Mouse (Mus musculus) heart, postnatal 4 days (tissue): ENCODE measurements around the gene Ncoa7. TPM values are rescaled to one million over a fixed set of nuclear protein-coding genes. Genes with fewer than 3 reads are reported as not detected.

Experiments
- DNase-seq: peaks from one replicate; pipeline ENCODE4 v3.0.0; 2021
- total RNA-seq, 2 experiments: library from RNA; stranded (reverse); gene quantifications; 2 replicates each; pipeline ENCODE4 v1.2.3; 2021

Gene Ncoa7
- total RNA-seq, 2 experiments from 2014 or later, result 9.2 TPM

DNA sequence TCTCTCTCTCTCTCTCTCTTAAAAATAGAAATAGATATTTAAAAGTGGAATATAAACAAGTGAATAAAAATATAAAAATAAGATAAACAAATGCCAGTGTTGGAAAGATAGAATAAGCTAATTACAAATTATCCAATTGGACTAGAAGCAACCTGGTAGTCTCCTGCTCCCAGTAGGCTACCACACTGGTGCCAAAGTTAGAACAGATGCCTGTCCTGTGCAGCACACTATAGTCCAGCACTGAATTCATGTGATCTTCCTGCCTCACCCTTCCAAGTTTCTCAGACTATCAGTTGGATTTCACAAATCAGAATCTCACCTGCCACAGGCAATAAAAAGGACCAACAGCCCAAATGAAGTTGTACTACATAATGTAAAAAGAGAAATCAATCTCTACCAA is 59.9 kb downstream of the Ncoa7 start:
- no peak for DNase-seq

DNA sequence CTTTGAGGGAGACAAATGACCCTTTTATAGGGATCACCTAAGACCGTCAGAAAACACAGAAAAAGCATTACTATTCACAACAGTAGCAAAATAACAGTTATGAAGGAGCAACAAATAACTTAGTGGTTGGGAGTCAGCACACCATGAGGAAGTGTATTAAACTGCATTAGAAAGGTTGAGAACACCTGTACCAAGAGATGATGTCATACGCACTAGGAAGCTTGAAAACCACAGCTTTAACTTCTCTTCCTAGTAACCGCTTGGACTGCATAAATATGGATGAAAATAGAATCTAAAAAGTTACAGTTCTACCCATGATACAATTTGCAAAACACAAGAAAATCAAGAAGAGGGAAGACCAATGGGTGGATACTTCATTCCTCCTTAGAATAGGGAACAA is 64.7 kb downstream of the Ncoa7 start:
- no peak for DNase-seq

DNA sequence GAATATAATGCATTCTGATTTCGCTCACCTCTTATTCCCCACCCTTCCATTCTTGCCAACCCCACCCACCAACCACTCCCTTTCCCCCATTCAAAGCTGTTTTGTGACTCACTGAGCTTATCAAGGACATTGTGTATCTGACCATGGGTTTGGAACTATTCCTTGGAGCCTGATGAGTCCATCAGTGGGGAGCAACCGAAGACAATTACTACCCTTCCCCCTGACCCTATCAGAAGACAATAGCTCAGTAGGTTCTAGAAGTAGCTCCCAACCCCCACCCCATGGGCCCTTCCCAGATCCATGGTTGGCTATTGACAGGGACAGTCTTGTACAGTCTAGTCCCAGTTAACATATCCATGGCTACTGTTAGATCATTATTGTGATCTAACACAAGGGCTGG is 65.8 kb downstream of the Ncoa7 start:
- no peak for DNase-seq

DNA sequence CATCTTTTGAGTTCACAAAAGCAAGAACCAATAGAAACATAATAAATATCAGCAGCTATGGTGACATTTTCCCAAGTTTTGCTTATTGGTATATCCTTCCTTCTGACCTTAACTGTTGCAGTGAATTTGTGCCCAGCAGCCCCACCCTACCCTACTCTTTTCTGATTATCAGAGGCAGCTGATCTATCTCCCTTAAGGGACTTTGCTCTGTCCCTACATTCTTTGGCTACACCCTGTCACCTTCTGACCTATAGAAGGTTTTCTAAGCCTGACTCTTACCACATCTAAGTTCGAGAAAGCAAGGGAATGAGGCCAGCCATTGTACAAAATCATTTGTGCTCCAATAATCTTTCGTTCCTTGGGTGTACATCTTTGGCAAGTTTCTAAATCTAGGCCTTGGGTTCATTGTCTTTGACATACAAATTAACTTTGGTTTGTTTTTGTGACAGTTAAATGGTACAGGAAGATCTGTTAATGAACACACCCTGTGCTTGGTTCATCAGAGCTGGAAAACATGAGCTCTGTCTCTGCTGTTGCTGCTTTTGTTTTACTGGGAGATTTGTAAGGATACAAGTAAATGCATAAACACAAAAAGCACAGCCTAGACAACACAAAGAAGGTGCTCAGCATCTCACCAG is 69.9 kb downstream of the Ncoa7 start:
- DNase-seq, result no peak

DNA sequence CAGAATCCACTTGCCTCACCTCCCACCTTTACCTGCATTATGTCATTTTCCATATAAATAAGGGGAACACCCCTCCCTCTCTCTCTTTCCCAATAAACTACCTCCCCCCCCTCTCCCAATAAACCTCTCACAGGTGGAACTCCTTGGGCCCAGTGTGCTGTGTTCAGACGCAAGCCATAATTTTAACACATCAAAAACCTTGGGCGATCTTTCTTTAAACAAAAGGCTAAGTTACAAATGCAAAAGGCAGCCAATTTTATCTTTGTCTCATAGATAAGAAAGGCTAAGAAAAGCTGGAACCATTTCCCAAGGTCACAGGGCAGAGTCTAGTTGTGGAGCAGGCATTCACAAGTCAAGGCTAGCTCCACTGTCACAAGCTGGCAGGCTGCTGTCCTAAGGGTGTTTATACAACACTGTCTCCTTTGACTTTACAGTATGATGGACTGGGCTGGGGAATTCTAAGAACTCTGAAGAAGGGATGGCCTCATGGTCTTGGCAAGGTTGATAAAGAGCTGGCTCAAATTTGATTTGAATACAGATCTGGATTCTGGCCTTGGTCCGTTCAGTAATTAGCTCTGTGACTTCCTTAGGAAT is 71.7 kb downstream of the Ncoa7 start:
- no peak for DNase-seq

DNA sequence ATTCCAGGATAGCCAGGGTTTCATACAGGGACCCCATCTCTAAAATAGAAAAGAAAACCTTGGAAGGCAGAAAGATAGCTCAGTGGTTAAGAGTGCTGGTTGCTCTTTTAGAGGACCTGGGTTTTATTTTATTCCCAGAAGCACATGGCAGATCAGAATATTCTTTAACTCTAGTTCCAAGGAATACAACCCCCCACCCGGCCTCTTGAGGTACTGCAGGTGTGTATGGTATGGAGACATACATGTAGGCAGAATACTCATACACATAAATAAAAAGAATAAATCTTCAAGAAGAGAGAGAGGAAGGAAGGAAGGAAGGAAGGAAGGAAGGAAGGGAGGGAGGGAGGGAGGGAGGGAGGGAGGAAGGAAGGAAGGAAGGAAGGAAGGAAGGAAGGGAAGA is 72.3 kb downstream of the Ncoa7 start:
- no peak for DNase-seq

DNA sequence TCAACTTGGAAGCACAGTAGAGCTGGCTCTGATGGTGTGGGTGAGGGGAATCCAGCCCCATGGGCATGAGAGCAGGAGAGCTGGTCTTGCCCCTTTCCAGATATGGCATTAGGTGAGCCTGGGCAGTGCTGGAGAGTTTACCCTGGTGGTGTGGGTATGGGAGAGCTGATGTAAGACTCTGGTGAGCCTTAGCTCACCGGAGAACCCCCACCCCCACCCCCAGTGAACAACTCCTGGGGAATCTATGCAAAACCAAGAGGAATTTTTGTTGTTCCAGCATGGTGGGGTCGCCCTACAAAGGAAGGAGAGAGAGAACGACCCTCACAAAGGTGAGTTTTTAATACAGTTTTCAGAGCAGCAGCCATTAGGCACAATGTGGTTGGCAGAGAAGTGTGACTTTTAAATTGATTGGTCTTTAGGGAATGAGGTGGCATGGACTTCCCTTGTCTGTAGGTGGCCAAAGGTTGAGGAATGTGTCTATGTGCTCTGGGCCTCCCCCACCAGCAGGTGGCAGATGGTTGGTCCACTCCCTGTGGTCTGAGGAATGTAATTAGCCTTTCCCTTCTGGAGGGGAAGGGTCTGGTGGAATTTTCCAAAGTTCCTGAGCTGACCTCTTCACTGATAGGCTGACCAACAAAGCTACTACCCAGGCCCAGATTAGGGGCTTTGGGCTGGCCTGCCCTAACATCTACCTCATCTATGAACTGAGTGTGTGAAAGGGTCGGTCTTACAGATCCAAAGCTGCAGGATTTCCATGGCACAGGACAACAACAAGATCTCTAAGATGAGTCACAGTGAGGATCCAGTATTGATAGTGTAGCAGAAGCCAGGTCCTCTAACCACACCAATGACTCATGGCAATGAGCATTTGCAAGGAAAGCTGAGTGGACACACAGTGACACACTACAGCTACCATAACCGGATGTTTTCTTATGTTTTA is 73.7 kb downstream of the Ncoa7 start:
- no peak for DNase-seq

DNA sequence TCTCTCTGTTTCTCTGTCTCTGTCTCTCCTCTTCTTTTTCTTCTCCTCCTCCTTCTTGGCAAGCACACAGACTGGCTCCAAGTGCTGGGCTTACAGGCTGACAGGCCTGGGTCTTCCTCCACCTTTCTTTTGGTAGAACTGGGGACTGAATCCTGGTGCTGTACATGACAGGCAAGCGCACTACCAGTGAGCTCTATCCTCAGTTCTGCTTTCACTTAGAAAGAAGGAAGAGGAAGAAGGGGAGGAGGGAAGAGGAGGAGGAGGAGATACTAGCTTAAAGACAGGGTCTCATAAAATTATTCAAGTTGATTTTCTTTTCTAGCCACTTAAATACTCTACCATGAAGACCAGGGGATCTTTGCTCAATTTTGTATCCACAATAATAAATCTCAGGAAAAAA is 80.1 kb downstream of the Ncoa7 start:
- DNase-seq, result no peak

DNA sequence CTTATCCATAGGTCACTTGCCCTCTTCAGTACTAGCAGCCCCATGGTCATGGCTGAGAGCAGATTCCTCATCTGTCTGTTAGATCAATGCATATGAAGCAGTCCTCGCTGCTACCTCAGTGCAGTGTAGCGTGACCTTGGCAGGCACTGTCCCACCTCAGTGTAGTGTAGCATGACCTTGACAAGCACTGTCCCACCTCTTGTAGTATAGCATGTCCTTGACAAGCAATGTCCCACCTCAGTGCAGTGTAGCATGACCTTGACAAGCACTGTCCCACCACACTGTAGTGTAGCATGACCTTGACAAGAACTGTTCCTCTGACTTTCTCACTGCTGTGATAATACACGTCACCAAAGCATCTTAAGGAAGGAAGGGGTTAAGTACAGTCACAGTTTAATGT is 82.6 kb downstream of the Ncoa7 start:
- DNase-seq, result no peak

DNA sequence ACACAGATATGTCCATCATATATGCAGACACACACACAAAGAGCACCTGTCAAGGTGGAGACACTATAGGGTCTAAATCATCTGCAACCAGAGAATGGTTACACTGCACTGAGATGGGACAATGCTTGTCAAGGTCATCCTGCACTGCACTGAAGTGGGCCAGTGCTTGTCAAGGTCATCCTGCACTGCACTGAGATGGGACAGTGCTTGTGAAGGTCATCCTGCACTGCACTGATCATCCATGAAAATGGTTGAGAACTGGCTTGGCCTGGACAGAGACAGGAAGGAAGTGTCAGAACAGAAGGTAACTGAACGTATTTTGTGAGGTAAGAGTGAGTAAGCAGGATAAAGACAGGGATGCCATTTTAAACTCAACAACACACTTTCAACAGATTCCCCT is 83.2 kb downstream of the Ncoa7 start:
- DNase-seq, result no peak

DNA sequence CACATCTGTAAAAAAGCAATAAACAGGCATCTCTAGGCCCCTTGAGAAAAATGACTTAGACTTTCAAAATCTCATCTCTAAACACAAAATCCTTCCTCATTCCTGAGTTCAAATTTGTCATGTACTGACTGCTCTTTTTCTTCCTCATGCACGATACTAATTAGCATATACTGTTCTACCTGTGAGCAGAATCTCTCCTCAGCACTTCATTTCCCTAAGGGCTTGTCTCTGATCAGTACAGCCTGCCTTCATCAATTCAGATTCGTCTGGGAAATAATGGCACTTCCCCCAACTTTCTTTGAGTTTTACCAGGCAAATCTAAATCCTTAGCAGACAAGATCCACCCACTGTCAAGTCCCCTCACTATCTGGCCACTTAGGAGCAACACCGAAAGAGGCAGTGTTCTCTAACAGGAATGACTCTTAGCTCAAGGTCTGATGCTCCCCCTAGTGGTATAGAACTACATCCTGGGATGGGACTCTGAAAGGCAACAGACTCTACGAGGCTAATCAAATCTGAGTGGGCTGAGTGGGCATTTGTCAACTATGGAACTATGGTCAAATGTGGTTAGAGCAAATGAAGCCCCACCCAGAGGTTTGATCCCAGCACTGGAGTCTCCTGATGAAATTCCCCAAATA is 84.3 kb downstream of the Ncoa7 start:
- DNase-seq, result peak; percentile 39

DNA sequence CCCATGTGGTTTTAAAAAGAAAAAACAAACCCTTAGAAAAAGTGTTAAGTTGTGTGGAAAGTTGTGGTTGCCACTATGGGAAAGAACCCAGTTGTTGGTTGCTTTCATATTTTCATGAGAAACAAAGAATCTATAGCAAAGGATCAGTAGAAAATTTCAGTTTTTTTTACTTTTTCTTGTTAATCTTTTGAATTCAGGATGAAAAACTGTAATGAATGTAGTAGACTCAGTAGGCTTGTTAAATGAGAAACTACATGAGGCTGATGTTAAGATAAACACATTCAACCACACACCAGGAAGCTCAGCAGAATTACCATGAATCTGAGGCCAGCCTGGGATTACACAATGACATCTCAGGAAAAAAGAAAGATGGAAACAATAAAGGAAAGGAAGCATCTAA is 87.0 kb downstream of the Ncoa7 start:
- no peak for DNase-seq

DNA sequence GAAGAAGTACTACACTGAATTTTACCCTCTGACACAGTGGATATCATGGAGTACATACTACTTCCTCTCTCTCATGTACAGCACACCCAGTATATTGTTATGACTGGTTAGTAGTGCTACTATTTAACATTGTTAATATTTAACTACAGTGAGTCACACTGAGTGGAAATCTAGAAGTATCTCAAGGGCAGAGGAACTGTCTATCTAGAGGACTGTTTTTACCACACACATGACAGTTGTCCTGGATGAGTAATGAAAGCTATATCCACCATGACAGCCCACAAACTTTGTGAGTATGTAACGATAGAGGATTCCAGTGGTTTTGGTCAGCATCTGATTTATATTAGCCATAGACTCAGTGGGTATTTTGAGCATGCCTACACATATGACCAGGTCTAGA is 90.6 kb downstream of the Ncoa7 start:
- DNase-seq, result no peak

DNA sequence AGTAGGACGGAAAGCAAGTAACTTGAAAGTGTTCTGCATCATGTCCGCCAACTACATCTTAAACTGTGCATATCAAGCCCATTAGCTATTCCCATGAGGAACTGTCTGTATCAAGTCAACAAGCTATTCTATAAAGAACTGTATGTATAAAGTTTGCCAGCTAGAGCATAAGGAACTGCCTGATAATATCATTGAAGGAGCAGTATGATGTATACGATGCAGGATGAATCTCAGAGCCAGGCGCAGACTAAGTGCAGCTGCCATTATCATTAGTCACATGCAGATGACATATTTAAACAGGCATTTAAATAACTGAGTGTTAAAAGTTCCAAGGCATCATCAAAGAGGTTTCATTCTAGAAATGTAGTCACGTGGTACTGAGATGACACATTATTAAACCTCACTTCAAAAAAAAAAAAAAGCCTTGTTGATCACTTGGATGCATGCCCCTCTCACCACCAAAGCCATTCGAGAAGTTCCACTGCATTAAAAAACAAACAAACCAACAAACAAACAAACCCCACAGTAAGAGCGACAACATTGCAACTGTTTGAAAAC is 93.2 kb downstream of the Ncoa7 start:
- DNase-seq, result no peak

DNA sequence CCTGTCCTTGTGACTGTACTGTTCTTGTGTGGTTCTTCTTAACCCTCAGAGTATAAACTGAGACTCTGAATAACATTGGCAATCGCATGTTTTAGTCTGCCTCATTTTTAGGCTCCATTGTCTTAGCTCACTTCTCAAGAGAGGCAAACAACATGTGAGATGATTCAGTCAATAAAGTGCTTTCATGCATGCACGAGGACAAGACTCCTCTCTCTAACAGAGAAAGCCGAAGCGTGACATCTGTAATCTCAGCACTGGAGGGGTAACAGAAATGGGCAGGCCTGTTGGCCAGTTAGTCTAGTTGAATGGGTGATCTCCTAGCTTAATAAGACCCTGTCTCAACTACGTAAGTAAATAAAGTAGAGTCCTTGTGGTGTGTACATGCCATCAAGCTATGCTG is 95.1 kb downstream of the Ncoa7 start:
- DNase-seq, result no peak

DNA sequence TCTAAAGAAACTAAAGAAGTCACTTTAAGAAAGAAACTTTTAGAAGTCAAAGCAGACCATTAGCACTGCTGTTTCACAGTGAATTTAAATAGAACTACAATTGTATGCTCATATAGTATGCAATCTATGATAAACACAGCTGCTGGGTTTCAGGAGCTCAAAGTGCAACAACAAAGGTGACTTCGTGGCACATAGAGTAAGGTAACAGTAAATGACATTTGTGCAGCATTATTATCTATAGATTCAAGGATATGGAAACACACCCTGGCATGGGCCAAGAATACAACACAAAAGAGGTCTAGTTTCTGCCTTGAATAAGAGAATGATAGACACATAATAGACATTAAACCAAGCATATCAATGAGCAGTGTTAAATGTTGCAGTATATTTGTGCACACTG is 100.5 kb downstream of the Ncoa7 start:
- no peak for DNase-seq

DNA sequence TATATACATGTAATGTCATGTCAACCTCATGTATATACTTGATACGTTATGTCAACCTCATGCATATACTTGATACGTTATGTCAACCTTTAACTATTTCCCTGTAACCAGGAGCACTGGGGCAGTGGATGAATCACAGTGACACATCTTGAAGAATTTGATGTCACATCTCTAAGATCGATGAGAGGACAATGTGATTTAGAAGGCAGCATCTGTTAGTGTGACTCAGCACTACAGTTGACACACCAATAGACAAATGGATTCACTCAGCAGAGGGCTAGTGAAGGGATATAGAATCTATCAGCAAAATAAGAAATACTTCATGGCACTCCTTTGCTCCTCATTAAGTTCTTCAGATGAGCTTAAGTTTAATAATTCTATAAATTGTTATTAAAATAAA is 116.3 kb downstream of the Ncoa7 start:
- DNase-seq, result no peak

DNA sequence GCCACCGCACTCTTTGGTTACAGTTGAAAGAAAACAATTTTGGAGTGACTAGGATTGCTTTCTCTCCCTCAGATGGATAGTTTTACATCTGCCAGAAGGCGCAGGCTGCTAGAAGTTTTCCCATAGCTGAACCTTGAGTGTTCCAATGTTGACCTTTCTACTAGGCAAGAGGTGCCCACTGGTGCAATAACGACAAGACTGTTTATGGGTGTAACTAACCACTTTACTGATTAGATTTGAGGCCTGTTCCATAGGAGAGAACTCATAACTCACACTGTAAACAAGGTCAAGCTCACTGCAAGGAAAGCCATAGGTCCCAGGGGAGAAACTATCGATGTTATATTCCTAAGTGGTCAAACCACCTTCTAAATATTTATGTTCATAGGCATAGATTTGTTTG is 119.7 kb downstream of the Ncoa7 start:
- DNase-seq, result no peak

DNA sequence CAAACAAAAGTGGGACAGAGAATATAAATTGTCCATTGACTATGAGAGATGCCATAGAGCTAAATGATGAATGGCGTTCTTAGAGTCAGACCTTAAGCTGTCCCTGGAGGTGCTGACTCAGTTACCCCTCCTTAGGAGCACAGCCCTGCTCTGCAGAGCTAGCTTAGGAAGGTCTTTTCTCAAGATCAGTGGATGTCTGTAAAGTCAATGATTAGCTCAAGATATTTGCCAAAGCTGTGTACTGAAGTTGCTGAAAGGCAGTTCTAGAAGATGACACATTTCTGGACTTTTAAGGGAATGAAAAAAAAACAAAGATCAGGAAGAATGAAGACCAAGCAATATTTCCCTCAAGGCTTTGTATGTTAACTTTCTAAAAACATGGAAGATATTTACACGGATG is 123.4 kb downstream of the Ncoa7 start:
- DNase-seq, result no peak

DNA sequence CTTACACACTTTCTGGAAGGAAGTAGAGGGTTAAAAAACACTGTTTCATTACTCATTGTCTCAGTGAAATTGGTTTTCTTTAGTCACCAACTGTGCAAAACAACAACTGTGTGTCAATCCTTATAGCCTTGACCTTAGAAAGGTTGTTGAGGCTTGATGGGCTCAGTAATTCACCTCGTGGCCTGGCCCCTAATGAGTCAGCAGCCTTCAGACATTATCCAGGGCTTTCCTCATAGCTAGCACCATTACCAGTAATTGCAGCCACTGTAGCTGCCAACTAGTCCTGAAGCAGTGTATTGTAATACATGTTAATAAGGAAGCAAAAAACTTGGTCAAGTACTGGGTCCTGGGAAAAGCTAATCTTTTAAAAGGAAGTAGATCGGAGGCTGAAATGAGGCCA is 125.1 kb downstream of the Ncoa7 start:
- DNase-seq, result no peak

DNA sequence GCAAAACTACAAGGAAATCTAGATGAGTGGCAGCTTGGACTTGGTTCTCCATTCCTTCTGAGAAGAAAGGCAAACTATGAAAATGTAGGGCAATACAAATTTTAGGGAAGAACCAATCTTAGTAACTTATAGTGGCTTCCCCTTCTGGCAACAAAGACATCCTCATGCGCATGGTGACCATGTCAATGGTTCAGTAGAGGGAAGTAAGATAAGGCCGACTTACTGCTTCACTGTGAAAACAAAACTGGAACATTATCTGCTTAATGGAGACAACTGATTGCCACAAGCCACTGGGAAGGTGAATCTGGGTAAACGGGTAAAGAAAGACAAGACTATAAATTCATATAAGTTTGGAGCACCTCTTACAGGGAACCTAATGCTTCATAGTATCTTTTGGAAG is 128.3 kb downstream of the Ncoa7 start:
- no peak for DNase-seq

DNA sequence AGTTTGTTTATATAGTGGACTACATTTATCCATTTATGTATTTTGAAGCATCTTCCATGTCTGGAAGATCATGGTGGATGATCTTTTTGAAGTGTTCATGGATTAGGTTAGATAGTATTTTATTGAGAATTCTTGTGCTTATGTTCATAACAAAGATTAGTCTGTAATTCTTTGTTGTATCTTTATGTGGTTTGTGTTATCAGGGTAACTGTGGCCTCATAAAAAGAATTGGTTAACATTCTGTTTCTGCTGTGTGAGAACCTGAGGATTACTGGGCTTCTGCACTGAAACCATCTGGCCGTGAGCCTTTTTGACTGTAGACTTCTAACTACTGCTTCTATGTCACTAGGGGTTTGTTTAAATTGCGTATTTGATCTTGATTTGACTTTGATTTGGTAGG is 136.5 kb downstream of the Ncoa7 start:
- no peak for DNase-seq
